Mouse (Mus musculus): ENCODE results near the gene Tcl1b3.

DNA sequence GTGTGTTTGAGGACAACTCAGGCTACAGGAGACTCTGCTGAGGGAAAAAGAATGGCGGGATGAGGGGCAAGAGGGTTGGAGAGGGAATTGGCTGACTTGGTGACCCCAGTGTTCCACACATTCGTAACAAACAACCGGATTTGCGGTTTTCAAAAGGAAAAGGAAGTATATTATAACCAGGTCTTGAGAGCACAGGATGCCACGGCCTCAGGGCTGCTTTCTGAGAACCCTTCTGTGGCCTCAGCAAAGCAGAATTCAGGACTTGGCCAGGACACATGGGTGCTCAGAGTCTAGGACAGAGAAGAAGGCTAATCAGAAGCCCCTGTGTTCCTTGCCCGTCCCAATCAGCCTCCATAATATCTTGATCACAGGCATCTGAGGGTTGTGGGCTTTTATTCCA, 32.0 kb upstream of the Tcl1b3 start:
- no peak for TF ChIP-seq CTCF (IDR thresholded peaks at IDR 0.05; ENCODE audit: extremely low read depth, insufficient read depth, insufficient read length, insufficient replicate concordance)
- no peak for TF ChIP-seq POLR2A (IDR thresholded peaks at IDR 0.05; ENCODE audit: low read depth, low read length)

All from spleen, adult 2 months (tissue).